ENCODE assay signal across 11 mouse cellular contexts in genomic region chr5:140042002-140042611, GRCm38 (mm10).
DNase-seq lines count a peak whose midpoint lies in the region; ATAC-seq and TF ChIP-seq lines count a peak whose summit lies in the region.
"Had no signal": no experiment of that assay in that cellular context is flagged by ENCODE, and none has a peak within 500 bp of the region (broad histone marks: within the 10 kb centered on the region; RNA-seq: fewer than 3 reads in every experiment).

No protein-coding gene starts in this region.

- no peaks in the 10 kb centered on the region; the same call in 1 of the 2 replicates for H3K4me1 ChIP-seq in hindbrain, postnatal 0 days (ENCODE audit: insufficient read depth, low read length)
- peaks cover 24% of the 10 kb centered on the region for H3K4me1 ChIP-seq in hindbrain, embryonic 13.5 days (replicated peaks)
- 0 out of 2 replicates have a peak, but pooled peaks cover 3% of the 10 kb centered on the region for H3K4me1 ChIP-seq in intestine, postnatal 0 days (replicated peaks; ENCODE audit: control insufficient read depth, insufficient read depth, low read length)

- H3K9me3 ChIP-seq in hindbrain, postnatal 0 days (ENCODE audit: low read length) = no peaks in the 10 kb centered on the region
- no peaks in the 10 kb centered on the region for H3K9me3 ChIP-seq in hindbrain, embryonic 13.5 days
- H3K9me3 ChIP-seq in intestine, postnatal 0 days (ENCODE audit: control insufficient read depth) = no peaks in the 10 kb centered on the region

- 90% methylated on average over 3 of the region's 3 CpGs for WGBS in hindbrain, postnatal 0 days
- WGBS in hindbrain, embryonic 13.5 days = 73% methylated on average over 3 of the region's 3 CpGs
- 63% methylated on average over 3 of the region's 3 CpGs for WGBS in intestine, postnatal 0 days

- no peaks in the 10 kb centered on the region for H3K27me3 ChIP-seq in hindbrain, postnatal 0 days (ENCODE audit: insufficient read depth, low read length)
- H3K27me3 ChIP-seq in hindbrain, embryonic 13.5 days = 0 out of 2 replicates have a peak, but pooled peaks cover 4% of the 10 kb centered on the region
- no peaks in the 10 kb centered on the region for H3K27me3 ChIP-seq in intestine, postnatal 0 days (replicated peaks; ENCODE audit: control insufficient read depth, insufficient read depth, low read length)
- H3K27me3 ChIP-seq: Patski had no signal

- peak; percentile 55; the same call in 1 of the 2 replicates for ATAC-seq in hindbrain, postnatal 0 days
- no peak for ATAC-seq in hindbrain, embryonic 13.5 days (ENCODE audit: low FRiP score)
- no peak for ATAC-seq in intestine, postnatal 0 days
- ATAC-seq: Patski had no signal

- peak; percentile 37 for TF ChIP-seq CTCF in hindbrain, postnatal 0 days (IDR thresholded peaks at IDR 0.05; ENCODE audit: low read depth)
- TF ChIP-seq CTCF in intestine, postnatal 0 days (IDR thresholded peaks at IDR 0.05; ENCODE audit: low read depth) = peak; percentile 64

- no peak overlapping the region for H3K4me2 ChIP-seq in hindbrain, postnatal 0 days (ENCODE audit: low read depth, low read length)
- H3K4me2 ChIP-seq in hindbrain, embryonic 13.5 days = no peak overlapping the region
- H3K4me2 ChIP-seq in intestine, postnatal 0 days (replicated peaks; ENCODE audit: low read depth) = no peak overlapping the region

- no peaks in the 10 kb centered on the region for H3K36me3 ChIP-seq in hindbrain, postnatal 0 days (ENCODE audit: insufficient read depth, low read length)
- no peaks in the 10 kb centered on the region for H3K36me3 ChIP-seq in hindbrain, embryonic 13.5 days
- no peaks in the 10 kb centered on the region for H3K36me3 ChIP-seq in intestine, postnatal 0 days (ENCODE audit: control insufficient read depth, insufficient read depth)

- H3K27ac ChIP-seq in hindbrain, postnatal 0 days = no peak overlapping the region
- H3K27ac ChIP-seq in hindbrain, embryonic 13.5 days = no peak overlapping the region
- H3K27ac ChIP-seq in intestine, postnatal 0 days (ENCODE audit: low read depth, low read length) = no peak overlapping the region

- no peak overlapping the region for H3K9ac ChIP-seq in hindbrain, postnatal 0 days (replicated peaks; ENCODE audit: low read length)
- H3K9ac ChIP-seq in hindbrain, embryonic 13.5 days = no peak overlapping the region
- H3K9ac ChIP-seq in intestine, postnatal 0 days (ENCODE audit: low read depth, low read length) = no peak overlapping the region

- DNase-seq in hindbrain, postnatal 0 days (ENCODE audit: low spot score) = no peak
- DNase-seq in right cerebral cortex, adult 18-20 months = peak; percentile 26
- DNase-seq in right cerebral cortex, postnatal 36 days (ENCODE audit: low spot score in 2 of 2) = no peak
- DNase-seq in thymus, postnatal 14 days = peak; percentile 33
- DNase-seq in layer of hippocampus, adult 9-11 months = no peak
- DNase-seq in neural tube, embryonic 10.5 days (ENCODE audit: extremely low spot score, low spot score) = no peak
- DNase-seq: embryo, embryonic 11 days; gastrocnemius, postnatal 36 days had no signal

- no peak overlapping the region for H3K4me3 ChIP-seq in hindbrain, postnatal 0 days (ENCODE audit: low read length)
- H3K4me3 ChIP-seq in hindbrain, embryonic 13.5 days = no peak overlapping the region
- no peak overlapping the region for H3K4me3 ChIP-seq in intestine, postnatal 0 days (ENCODE audit: low read depth, low read length)

Comparison
In these comparisons a context has a peak if more than half of its experiments do, and no peak if none do; other contexts are left out.
1. DNase-seq: peak in right cerebral cortex, adult 18-20 months (single experiment) and thymus, postnatal 14 days (single experiment); none in hindbrain, postnatal 0 days (single experiment), right cerebral cortex, postnatal 36 days (0 of 2), layer of hippocampus, adult 9-11 months (single experiment) and neural tube, embryonic 10.5 days (single experiment).